Mouse (Mus musculus) E14TG2a.4 (cell line): ENCODE data around the gene Apol7a.

Source experiments
- CTCF ChIP-seq: conservative IDR thresholded peaks from 2 replicates; pipeline ENCODE4 v1.5.1; 2014; ENCODE audit warnings: low read length
- NANOG ChIP-seq: IDR thresholded peaks from 2 replicates; pipeline ENCODE4 v1.6.1; 2014; ENCODE audit warnings: borderline replicate concordance, low read length, mixed read lengths
- POU5F1 ChIP-seq: IDR thresholded peaks from 2 replicates; pipeline ENCODE4 v1.6.1; 2014; ENCODE audit warnings: low read length, borderline replicate concordance

GRCm38 (mm10) chr15:77338924-77339429 is 59.9 kb downstream of the Apol7a start:
- TF ChIP-seq CTCF = no peak
- no peak for TF ChIP-seq NANOG
- TF ChIP-seq POU5F1 = no peak
